Mouse (Mus musculus): ENCODE data around the gene Cyp4f39. TPM values are rescaled to one million over a fixed set of nuclear protein-coding genes. Genes with fewer than 3 reads are reported as not detected.
"Not testable (repeated sequence)": the region's sequence is repeated elsewhere in the genome, so short reads cannot be mapped to it uniquely, and the experiment has no call there.

The Cyp4f39 gene
- total and polyA plus RNA-seq, 3 experiments: 0.27 TPM; not detected in 2

DNA sequence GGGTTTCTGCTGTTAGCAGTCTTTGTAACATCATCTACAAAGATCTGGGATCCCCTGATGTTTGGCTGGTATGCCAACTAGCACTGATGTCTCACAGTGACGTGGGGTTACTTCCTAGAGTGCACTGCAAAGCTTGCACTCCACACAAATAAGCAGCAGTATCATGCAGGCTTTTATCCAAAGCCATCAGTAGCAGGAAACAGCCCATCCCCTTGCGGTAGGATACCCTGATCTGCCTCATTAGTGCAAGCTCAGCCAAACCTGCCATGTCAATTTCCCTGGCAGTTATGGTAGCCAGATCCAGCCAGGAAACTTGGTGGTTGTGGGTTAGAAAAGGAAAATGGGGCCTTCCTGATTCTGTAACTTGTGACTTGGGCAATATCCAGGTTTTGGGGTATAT is 26.2 kb downstream of the Cyp4f39 start:
- ATAC-seq (ENCODE audit: extremely low read depth, insufficient number of reproducible peaks, low FRiP score, poor library complexity, severe bottlenecking): no peak
- H3K4me3 ChIP-seq (ENCODE audit: low read depth, low read length): no peak overlapping the region
- no peaks in the 10 kb centered on the region for H3K4me1 ChIP-seq (ENCODE audit: insufficient read depth, low read depth, low read length)
- TF ChIP-seq GATA2 (IDR thresholded peaks at IDR 0.05; ENCODE audit: borderline replicate concordance, low read depth, low read length) (no peak), POLR2AphosphoS5 (IDR thresholded peaks at IDR 0.05; ENCODE audit: insufficient replicate concordance, low read depth, low read length) (no peak), CTCF (IDR thresholded peaks at IDR 0.05; ENCODE audit: low read depth, low read length) (no peak)
- no peaks in the 10 kb centered on the region for H3K9me3 ChIP-seq (replicated peaks)
- no peaks in the 10 kb centered on the region for H3K36me3 ChIP-seq (replicated peaks)
- H3K27me3 ChIP-seq (ENCODE audit: insufficient read depth, low read length): peaks cover 17% of the 10 kb centered on the region
- DNase-seq (ENCODE audit: low spot score): no peak

DNA sequence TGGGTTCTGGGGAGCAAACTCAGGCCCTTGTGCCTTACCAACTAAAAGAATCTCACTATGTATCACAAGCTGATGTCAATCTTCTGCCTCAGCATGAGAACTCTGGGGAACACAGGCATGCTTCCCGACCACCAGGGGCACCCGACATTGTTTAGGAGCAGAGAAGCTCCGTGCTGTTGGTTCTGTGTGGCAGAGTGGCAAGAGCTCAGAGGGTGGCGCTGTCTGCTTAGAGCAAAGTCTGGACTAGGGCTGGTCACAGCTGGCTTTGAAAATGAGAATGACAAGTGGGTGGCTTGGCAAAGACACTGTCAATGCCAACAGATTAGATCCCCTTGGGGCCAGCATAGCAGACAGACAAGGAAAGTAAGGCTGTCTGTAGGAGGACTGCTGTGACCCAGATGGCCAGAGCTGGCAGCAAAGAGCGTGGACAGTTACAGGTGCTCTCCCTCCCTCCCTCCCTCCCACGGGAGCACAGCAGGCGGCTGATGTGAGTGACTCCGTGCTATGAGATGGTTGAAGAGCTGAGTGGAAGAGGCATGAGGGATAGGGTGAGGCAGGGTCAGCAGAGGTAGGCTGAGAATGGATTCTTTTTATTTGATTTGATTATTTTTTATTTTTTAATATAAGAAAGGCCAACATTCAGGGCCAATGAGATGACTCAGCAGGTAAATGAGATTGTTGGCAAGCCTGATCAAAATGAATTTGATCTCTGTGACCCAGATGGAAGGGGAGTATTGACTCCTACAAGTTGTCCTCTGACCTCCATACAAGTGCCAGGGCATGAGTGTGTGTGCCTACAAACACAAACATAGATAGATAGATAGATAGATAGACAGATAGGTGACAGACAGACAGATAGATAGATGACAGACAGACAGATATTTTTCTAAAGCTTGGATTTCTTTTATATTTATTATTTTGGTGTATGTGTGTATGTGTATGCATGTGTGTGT is 27.3 kb downstream of the Cyp4f39 start:
- peaks cover 17% of the 10 kb centered on the region for H3K27me3 ChIP-seq (ENCODE audit: insufficient read depth, low read length)
- H3K4me1 ChIP-seq (ENCODE audit: insufficient read depth, low read depth, low read length): no peaks in the 10 kb centered on the region
- no peaks in the 10 kb centered on the region for H3K36me3 ChIP-seq (replicated peaks)
- no peak for DNase-seq (ENCODE audit: low spot score)
- no peaks in the 10 kb centered on the region for H3K9me3 ChIP-seq (replicated peaks)
- no peak for ATAC-seq (ENCODE audit: extremely low read depth, insufficient number of reproducible peaks, low FRiP score, poor library complexity, severe bottlenecking)
- H3K4me3 ChIP-seq (ENCODE audit: low read depth, low read length): no peak overlapping the region
- TF ChIP-seq GATA2 (IDR thresholded peaks at IDR 0.05; ENCODE audit: borderline replicate concordance, low read depth, low read length): no peak

GRCm38 (mm10) chr17:32481766-32482165 is 29.2 kb downstream of the Cyp4f39 start:
- no peak for ATAC-seq (ENCODE audit: extremely low read depth, insufficient number of reproducible peaks, low FRiP score, poor library complexity, severe bottlenecking)
- TF ChIP-seq POLR2AphosphoS5 (IDR thresholded peaks at IDR 0.05; ENCODE audit: insufficient replicate concordance, low read depth, low read length) (no peak), CTCF (IDR thresholded peaks at IDR 0.05; ENCODE audit: low read depth, low read length) (no peak), TAL1 (conservative IDR thresholded peaks at IDR 0.05; ENCODE audit: low read depth, low read length) (no peak), GATA2 (IDR thresholded peaks at IDR 0.05; ENCODE audit: borderline replicate concordance, low read depth, low read length) (no peak), GATA1 (IDR thresholded peaks at IDR 0.05; ENCODE audit: borderline replicate concordance, low read length) (no peak)
- Histone ChIP-seq H3K27me3 (ENCODE audit: insufficient read depth, low read length) (peaks cover 17% of the 10 kb centered on the region), H3K9me3 (replicated peaks) (no peaks in the 10 kb centered on the region), H3K36me3 (replicated peaks) (no peaks in the 10 kb centered on the region), H3K4me3 (ENCODE audit: low read depth, low read length) (no peak overlapping the region), H3K4me1 (ENCODE audit: insufficient read depth, low read depth, low read length) (no peaks in the 10 kb centered on the region)
- DNase-seq (ENCODE audit: low spot score): no peak

- Histone ChIP-seq H3K27me3 (ENCODE audit: insufficient read depth, low read length) (peaks cover 17% of the 10 kb centered on the region), H3K36me3 (replicated peaks) (no peaks in the 10 kb centered on the region), H3K4me3 (ENCODE audit: low read depth, low read length) (no peak overlapping the region), H3K4me1 (ENCODE audit: insufficient read depth, low read depth, low read length) (no peaks in the 10 kb centered on the region), H3K9me3 (replicated peaks) (no peaks in the 10 kb centered on the region)
- 0 out of 2 replicates have a peak, but pooled peaks have one; percentile 34 for TF ChIP-seq CTCF (IDR thresholded peaks at IDR 0.05; ENCODE audit: low read depth, low read length)
- TF ChIP-seq GATA2 (IDR thresholded peaks at IDR 0.05; ENCODE audit: borderline replicate concordance, low read depth, low read length): no peak
- DNase-seq (ENCODE audit: low spot score): no peak
- ATAC-seq (ENCODE audit: extremely low read depth, insufficient number of reproducible peaks, low FRiP score, poor library complexity, severe bottlenecking): no peak
Observed at GRCm38 (mm10) chr17:32483200-32483599, 30.7 kb downstream of the Cyp4f39 start.

DNA sequence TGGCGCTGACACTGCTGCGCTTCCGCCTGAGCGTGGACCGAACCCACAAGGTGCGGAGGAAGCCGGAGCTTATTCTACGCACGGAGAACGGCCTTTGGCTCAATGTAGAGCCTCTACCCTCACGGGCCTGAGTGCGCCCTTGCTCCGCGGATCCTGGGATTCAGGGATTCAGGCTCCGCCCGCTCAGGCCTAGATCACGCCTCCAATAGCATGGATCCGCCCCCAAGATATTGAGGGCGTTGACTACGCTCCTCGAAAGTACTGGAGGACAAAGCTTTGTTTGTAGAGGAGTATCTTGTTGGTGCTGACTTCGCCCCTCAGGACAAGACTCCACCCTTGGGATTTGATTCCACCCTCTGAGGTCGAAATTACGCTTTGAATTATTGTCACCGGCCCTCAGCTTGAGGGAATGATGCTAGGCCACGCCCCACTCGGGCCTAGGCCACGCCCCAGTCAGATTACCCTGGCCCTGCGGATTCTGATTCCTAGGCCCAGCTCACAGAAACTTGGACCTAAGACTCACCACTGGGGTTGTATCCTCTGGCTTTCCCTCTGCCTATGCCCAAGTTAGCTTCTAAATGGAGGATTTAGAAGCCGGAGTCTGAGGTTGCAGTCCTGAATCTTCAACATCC is 39.9 kb downstream of the Cyp4f39 start:
- Histone ChIP-seq H3K4me3 (ENCODE audit: low read depth, low read length) (no peak overlapping the region), H3K36me3 (replicated peaks) (no peaks in the 10 kb centered on the region), H3K27me3 (ENCODE audit: insufficient read depth, low read length) (peaks cover 6% of the 10 kb centered on the region; the same call in 1 of the 2 replicates), H3K9me3 (replicated peaks) (no peaks in the 10 kb centered on the region), H3K4me1 (ENCODE audit: insufficient read depth, low read depth, low read length) (peaks cover 3% of the 10 kb centered on the region; the same call in 1 of the 2 replicates)
- TF ChIP-seq POLR2AphosphoS5 (IDR thresholded peaks at IDR 0.05; ENCODE audit: insufficient replicate concordance, low read depth, low read length): no peak
- TF ChIP-seq GATA1 (IDR thresholded peaks at IDR 0.05; ENCODE audit: borderline replicate concordance, low read length): no peak
- TF ChIP-seq TAL1 (conservative IDR thresholded peaks at IDR 0.05; ENCODE audit: low read depth, low read length): no peak
- TF ChIP-seq GATA2 (IDR thresholded peaks at IDR 0.05; ENCODE audit: borderline replicate concordance, low read depth, low read length): no peak
- TF ChIP-seq CTCF (IDR thresholded peaks at IDR 0.05; ENCODE audit: low read depth, low read length): no peak
- ATAC-seq (ENCODE audit: extremely low read depth, insufficient number of reproducible peaks, low FRiP score, poor library complexity, severe bottlenecking): no peak
- DNase-seq (ENCODE audit: low spot score): no peak

DNA sequence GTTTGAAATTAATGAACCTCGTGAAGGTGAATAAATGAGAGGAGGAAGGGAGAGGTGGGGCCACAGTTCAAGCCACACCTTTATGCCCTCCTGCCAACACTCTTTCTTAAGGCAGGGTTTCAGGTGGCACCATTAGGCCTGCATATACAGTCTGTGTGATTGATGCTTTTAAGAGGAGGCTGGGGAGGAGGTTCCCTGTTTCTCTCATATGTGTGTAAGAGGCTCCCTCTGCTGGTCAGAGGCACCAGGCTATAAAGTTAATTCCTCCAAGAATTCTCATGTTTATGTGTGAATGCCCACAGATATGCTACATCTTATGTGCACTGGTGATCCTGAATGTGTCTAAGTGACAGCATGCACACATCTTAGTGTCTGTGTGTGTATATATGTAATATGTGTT is 42.1 kb downstream of the Cyp4f39 start:
- no peak for TF ChIP-seq GATA2 (IDR thresholded peaks at IDR 0.05; ENCODE audit: borderline replicate concordance, low read depth, low read length)
- TF ChIP-seq CTCF (IDR thresholded peaks at IDR 0.05; ENCODE audit: low read depth, low read length): 0 out of 2 replicates have a peak, but pooled peaks have one; percentile 18
- 0 out of 2 replicates have a peak, but pooled peaks have one; percentile 40 for ATAC-seq (ENCODE audit: extremely low read depth, insufficient number of reproducible peaks, low FRiP score, poor library complexity, severe bottlenecking)
- no peaks in the 10 kb centered on the region for H3K36me3 ChIP-seq (replicated peaks)
- peak; percentile 36 for DNase-seq (ENCODE audit: low spot score)
- H3K9me3 ChIP-seq (replicated peaks): no peaks in the 10 kb centered on the region
- peaks cover under 1% of the 10 kb centered on the region; the same call in 1 of the 2 replicates for H3K4me1 ChIP-seq (ENCODE audit: insufficient read depth, low read depth, low read length)
- no peak overlapping the region for H3K4me3 ChIP-seq (ENCODE audit: low read depth, low read length)
- H3K27me3 ChIP-seq (ENCODE audit: insufficient read depth, low read length): peaks cover 4% of the 10 kb centered on the region; the same call in 1 of the 2 replicates

GRCm38 (mm10) chr17:32500511-32500910 is 48.0 kb downstream of the Cyp4f39 start:
- not testable (repeated sequence) for H3K36me3 ChIP-seq (replicated peaks); H3K27me3 ChIP-seq (ENCODE audit: insufficient read depth, low read length); H3K4me1 ChIP-seq (ENCODE audit: insufficient read depth, low read depth, low read length); DNase-seq (ENCODE audit: low spot score); H3K4me3 ChIP-seq (ENCODE audit: low read depth, low read length); ATAC-seq (ENCODE audit: extremely low read depth, insufficient number of reproducible peaks, low FRiP score, poor library complexity, severe bottlenecking); H3K9me3 ChIP-seq (replicated peaks)
